Mouse (Mus musculus): ENCODE data around the gene Pum3. TPM values are rescaled to one million over a fixed set of nuclear protein-coding genes. Genes with fewer than 3 reads are reported as not detected.

Pum3 gene
- polyA plus RNA-seq, 1 experiment from 2014 or later = 78.0 TPM

GRCm38 (mm10) chr19:27427865-27428264 is 1.8 kb downstream of the Pum3 start:
- Histone ChIP-seq H3K4me1 (ENCODE audit: control insufficient read depth, insufficient read depth, low read length) (peaks cover 5% of the 10 kb centered on the region; the same call in 1 of the 2 replicates), H3K27me3 (ENCODE audit: control insufficient read depth, insufficient read depth, low read length) (no peaks in the 10 kb centered on the region), H3K4me3 (ENCODE audit: low read depth, low read length) (no peak overlapping the region), H3K4me2 (ENCODE audit: low read depth) (no peak overlapping the region), H3K36me3 (ENCODE audit: control insufficient read depth, insufficient read depth, low read length) (peaks cover 2% of the 10 kb centered on the region), H3K9ac (ENCODE audit: low read length) (no peak overlapping the region), H3K9me3 (ENCODE audit: control insufficient read depth, low read length) (no peaks in the 10 kb centered on the region), H3K27ac (ENCODE audit: low read depth, low read length) (no peak overlapping the region)
- no peak for DNase-seq (ENCODE audit: low spot score)
- no peak for ATAC-seq (ENCODE audit: insufficient read depth, low FRiP score, low TSS enrichment)
- WGBS = 85% methylated on average over 2 of the region's 2 CpGs

- no peak overlapping the region for H3K4me3 ChIP-seq (ENCODE audit: low read depth, low read length)
- no peak overlapping the region for H3K9ac ChIP-seq (ENCODE audit: low read length)
- no peak overlapping the region for H3K4me2 ChIP-seq (ENCODE audit: low read depth)
- ATAC-seq (ENCODE audit: insufficient read depth, low FRiP score, low TSS enrichment) (no peak), DNase-seq (ENCODE audit: low spot score) (no peak)
- no peak overlapping the region for H3K27ac ChIP-seq (ENCODE audit: low read depth, low read length)
- no peaks in the 10 kb centered on the region for H3K9me3 ChIP-seq (ENCODE audit: control insufficient read depth, low read length)
- peaks cover 5% of the 10 kb centered on the region; the same call in 1 of the 2 replicates for H3K4me1 ChIP-seq (ENCODE audit: control insufficient read depth, insufficient read depth, low read length)
- H3K36me3 ChIP-seq (ENCODE audit: control insufficient read depth, insufficient read depth, low read length) = peaks cover 7% of the 10 kb centered on the region
- WGBS = 85% methylated on average over 1 of the region's 1 CpGs
- H3K27me3 ChIP-seq (ENCODE audit: control insufficient read depth, insufficient read depth, low read length) = no peaks in the 10 kb centered on the region
These were observed 3.2 kb downstream of the Pum3 start for GRCm38 (mm10) chr19:27426451-27426850.

DNA sequence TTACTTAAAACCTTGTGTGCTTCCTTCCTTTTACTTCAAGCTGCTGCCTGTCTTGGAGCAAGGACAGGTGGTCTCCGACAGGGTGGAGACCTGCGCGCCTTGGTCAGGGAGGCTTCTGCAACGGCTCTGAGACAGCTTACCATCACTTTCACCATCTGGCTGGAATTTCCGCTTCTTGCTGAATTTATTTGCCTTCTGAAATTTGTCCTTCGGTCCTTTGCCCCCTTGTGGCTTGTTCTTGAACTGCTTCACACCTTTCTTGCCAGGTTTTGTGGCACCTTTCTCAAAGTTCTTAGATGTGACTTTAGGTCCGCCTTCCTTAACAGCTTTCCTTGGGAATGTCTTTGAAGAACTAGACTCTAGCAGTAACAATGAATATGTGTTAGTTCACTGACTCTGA is 4.0 kb downstream of the Pum3 start:
- no peak overlapping the region for H3K4me2 ChIP-seq (ENCODE audit: low read depth)
- peak; percentile 38 for DNase-seq (ENCODE audit: low spot score)
- 78% methylated on average over 7 of the region's 7 CpGs for WGBS
- no peak for ATAC-seq (ENCODE audit: insufficient read depth, low FRiP score, low TSS enrichment)
- H3K4me3 ChIP-seq (ENCODE audit: low read depth, low read length) = no peak overlapping the region
- no peaks in the 10 kb centered on the region for H3K27me3 ChIP-seq (ENCODE audit: control insufficient read depth, insufficient read depth, low read length)
- H3K9ac ChIP-seq (ENCODE audit: low read length) = no peak overlapping the region
- H3K9me3 ChIP-seq (ENCODE audit: control insufficient read depth, low read length) = no peaks in the 10 kb centered on the region
- H3K36me3 ChIP-seq (ENCODE audit: control insufficient read depth, insufficient read depth, low read length) = peaks cover 12% of the 10 kb centered on the region
- no peak overlapping the region for H3K27ac ChIP-seq (ENCODE audit: low read depth, low read length)
- H3K4me1 ChIP-seq (ENCODE audit: control insufficient read depth, insufficient read depth, low read length) = 0 out of 2 replicates have a peak, but pooled peaks cover 5% of the 10 kb centered on the region

DNA sequence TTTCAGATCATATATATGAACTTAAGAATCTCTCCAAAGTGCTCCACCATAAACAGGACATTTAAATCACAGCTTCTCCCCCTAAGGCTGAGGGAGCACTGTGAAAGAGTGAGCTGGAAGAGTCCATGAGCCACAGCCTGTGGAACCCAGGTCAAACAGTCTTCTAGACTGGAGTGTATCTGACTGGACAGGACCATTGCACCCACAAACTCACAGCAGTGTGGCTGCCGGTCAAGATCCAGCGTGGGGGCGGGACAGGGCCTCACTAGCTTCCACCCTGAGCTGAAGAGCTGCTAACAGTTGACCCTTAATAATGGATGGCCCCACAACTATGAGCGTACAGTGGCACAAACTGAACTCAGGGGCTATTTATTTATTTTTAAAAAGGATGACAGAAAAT is 12.2 kb downstream of the Pum3 start:
- Histone ChIP-seq H3K36me3 (ENCODE audit: control insufficient read depth, insufficient read depth, low read length) (peaks cover 11% of the 10 kb centered on the region), H3K4me2 (ENCODE audit: low read depth) (no peak overlapping the region)
- WGBS = 90% methylated on average over 4 of the region's 4 CpGs

GRCm38 (mm10) chr19:27416569-27416968 is 13.1 kb downstream of the Pum3 start:
- Histone ChIP-seq H3K9ac (ENCODE audit: low read length) (no peak overlapping the region), H3K27me3 (ENCODE audit: control insufficient read depth, insufficient read depth, low read length) (no peaks in the 10 kb centered on the region), H3K4me1 (ENCODE audit: control insufficient read depth, insufficient read depth, low read length) (no peaks in the 10 kb centered on the region), H3K9me3 (ENCODE audit: control insufficient read depth, low read length) (no peaks in the 10 kb centered on the region), H3K36me3 (ENCODE audit: control insufficient read depth, insufficient read depth, low read length) (peaks cover 8% of the 10 kb centered on the region), H3K4me2 (ENCODE audit: low read depth) (no peak overlapping the region), H3K27ac (ENCODE audit: low read depth, low read length) (no peak overlapping the region), H3K4me3 (ENCODE audit: low read depth, low read length) (no peak overlapping the region)
- DNase-seq (ENCODE audit: low spot score) (peak; percentile 46), ATAC-seq (ENCODE audit: insufficient read depth, low FRiP score, low TSS enrichment) (no peak)
- WGBS = 67% methylated on average over 11 of the region's 11 CpGs

More for the DNA sequence above, 12.2 kb downstream of the Pum3 start:
- no peaks in the 10 kb centered on the region for H3K4me1 ChIP-seq (ENCODE audit: control insufficient read depth, insufficient read depth, low read length)
- H3K9ac ChIP-seq (ENCODE audit: low read length) = no peak overlapping the region
- ATAC-seq (ENCODE audit: insufficient read depth, low FRiP score, low TSS enrichment) (no peak), DNase-seq (ENCODE audit: low spot score) (no peak)
- no peaks in the 10 kb centered on the region for H3K9me3 ChIP-seq (ENCODE audit: control insufficient read depth, low read length)
- no peak overlapping the region for H3K4me3 ChIP-seq (ENCODE audit: low read depth, low read length)
- H3K27ac ChIP-seq (ENCODE audit: low read depth, low read length) = no peak overlapping the region
- no peaks in the 10 kb centered on the region for H3K27me3 ChIP-seq (ENCODE audit: control insufficient read depth, insufficient read depth, low read length)

- H3K36me3 ChIP-seq (ENCODE audit: control insufficient read depth, insufficient read depth, low read length) = peaks cover 6% of the 10 kb centered on the region; the same call in 1 of the 2 replicates
- DNase-seq (ENCODE audit: low spot score) (no peak), ATAC-seq (ENCODE audit: insufficient read depth, low FRiP score, low TSS enrichment) (no peak)
- H3K4me2 ChIP-seq (ENCODE audit: low read depth) = no peak overlapping the region
- H3K27ac ChIP-seq (ENCODE audit: low read depth, low read length) = no peak overlapping the region
- H3K4me1 ChIP-seq (ENCODE audit: control insufficient read depth, insufficient read depth, low read length) = no peaks in the 10 kb centered on the region
- H3K4me3 ChIP-seq (ENCODE audit: low read depth, low read length) = no peak overlapping the region
- H3K9ac ChIP-seq (ENCODE audit: low read length) = no peak overlapping the region
- no peaks in the 10 kb centered on the region for H3K27me3 ChIP-seq (ENCODE audit: control insufficient read depth, insufficient read depth, low read length)
- no peaks in the 10 kb centered on the region for H3K9me3 ChIP-seq (ENCODE audit: control insufficient read depth, low read length)
- WGBS = 86% methylated on average over 4 of the region's 4 CpGs
These were observed 18.3 kb downstream of the Pum3 start for GRCm38 (mm10) chr19:27411340-27411739.

DNA sequence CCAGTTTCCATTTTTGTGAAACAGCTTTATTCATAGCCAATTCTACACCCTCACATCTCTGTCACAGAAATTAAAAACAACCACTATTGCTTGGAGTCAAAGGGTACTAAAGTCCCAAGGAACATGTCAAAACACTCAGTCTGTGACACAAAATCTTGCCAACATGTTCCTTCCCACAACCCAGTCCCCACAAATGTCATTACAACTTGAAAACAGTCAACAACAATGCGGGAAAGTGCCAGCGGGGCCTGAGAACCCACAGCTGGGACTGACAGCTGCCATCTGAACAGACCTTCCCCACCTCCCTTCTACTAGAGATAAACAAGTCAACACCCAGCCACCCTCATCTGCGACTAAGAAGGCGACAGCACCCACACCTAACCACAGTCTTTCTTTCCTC is 18.9 kb downstream of the Pum3 start:
- Histone ChIP-seq H3K36me3 (ENCODE audit: control insufficient read depth, insufficient read depth, low read length) (peaks cover 6% of the 10 kb centered on the region; the same call in 1 of the 2 replicates), H3K4me2 (ENCODE audit: low read depth) (no peak overlapping the region), H3K27ac (ENCODE audit: low read depth, low read length) (no peak overlapping the region), H3K4me3 (ENCODE audit: low read depth, low read length) (no peak overlapping the region), H3K27me3 (ENCODE audit: control insufficient read depth, insufficient read depth, low read length) (no peaks in the 10 kb centered on the region), H3K4me1 (ENCODE audit: control insufficient read depth, insufficient read depth, low read length) (no peaks in the 10 kb centered on the region), H3K9me3 (ENCODE audit: control insufficient read depth, low read length) (no peaks in the 10 kb centered on the region), H3K9ac (ENCODE audit: low read length) (no peak overlapping the region)
- no peak for DNase-seq (ENCODE audit: low spot score)
- 92% methylated on average over 4 of the region's 4 CpGs for WGBS
- ATAC-seq (ENCODE audit: insufficient read depth, low FRiP score, low TSS enrichment) = no peak

GRCm38 (mm10) chr19:27409782-27410181 is 19.8 kb downstream of the Pum3 start:
- no peaks in the 10 kb centered on the region for H3K4me1 ChIP-seq (ENCODE audit: control insufficient read depth, insufficient read depth, low read length)
- ATAC-seq (ENCODE audit: insufficient read depth, low FRiP score, low TSS enrichment) (no peak), DNase-seq (ENCODE audit: low spot score) (no peak)
- peaks cover 6% of the 10 kb centered on the region; the same call in 1 of the 2 replicates for H3K36me3 ChIP-seq (ENCODE audit: control insufficient read depth, insufficient read depth, low read length)
- no peak overlapping the region for H3K9ac ChIP-seq (ENCODE audit: low read length)
- H3K27me3 ChIP-seq (ENCODE audit: control insufficient read depth, insufficient read depth, low read length) = no peaks in the 10 kb centered on the region
- no peaks in the 10 kb centered on the region for H3K9me3 ChIP-seq (ENCODE audit: control insufficient read depth, low read length)
- H3K27ac ChIP-seq (ENCODE audit: low read depth, low read length) = no peak overlapping the region
- H3K4me3 ChIP-seq (ENCODE audit: low read depth, low read length) = no peak overlapping the region
- no peak overlapping the region for H3K4me2 ChIP-seq (ENCODE audit: low read depth)

- Histone ChIP-seq H3K4me3 (ENCODE audit: low read depth, low read length) (no peak overlapping the region), H3K27me3 (ENCODE audit: control insufficient read depth, insufficient read depth, low read length) (no peaks in the 10 kb centered on the region), H3K9me3 (ENCODE audit: control insufficient read depth, low read length) (no peaks in the 10 kb centered on the region), H3K9ac (ENCODE audit: low read length) (no peak overlapping the region), H3K27ac (ENCODE audit: low read depth, low read length) (no peak overlapping the region), H3K4me1 (ENCODE audit: control insufficient read depth, insufficient read depth, low read length) (no peaks in the 10 kb centered on the region), H3K4me2 (ENCODE audit: low read depth) (no peak overlapping the region), H3K36me3 (ENCODE audit: control insufficient read depth, insufficient read depth, low read length) (peaks cover 6% of the 10 kb centered on the region; the same call in 1 of the 2 replicates)
- DNase-seq (ENCODE audit: low spot score) (no peak), ATAC-seq (ENCODE audit: insufficient read depth, low FRiP score, low TSS enrichment) (no peak)
- 97% methylated on average over 4 of the region's 4 CpGs for WGBS
These were observed 20.4 kb downstream of the Pum3 start for GRCm38 (mm10) chr19:27409196-27409595.
